Mouse (Mus musculus): Measurements from ENCODE around the gene Disp2.

Disp2 gene

GRCm38 (mm10) chr2:118759828-118760227 lies 19.7 kb upstream of the Disp2 start:
- peak; percentile 79 to 85 for DNase-seq

- DNase-seq = no peak
These were observed 19.1 kb upstream of the Disp2 start for GRCm38 (mm10) chr2:118760311-118761025.

GRCm38 (mm10) chr2:118761358-118761757 lies 18.2 kb upstream of the Disp2 start:
- DNase-seq = no peak

- peak; percentile 58 to 69 for DNase-seq
These were observed 17.4 kb upstream of the Disp2 start, which contains the start of gene Ccdc9b for GRCm38 (mm10) chr2:118761906-118762783. Ccdc9b (minus strand) TSS chr2:118762661.

- DNase-seq = no peak
These were observed 16.8 kb upstream of the Disp2 start for GRCm38 (mm10) chr2:118762784-118763148.

- no peak for DNase-seq
These were observed 16.1 kb upstream of the Disp2 start for GRCm38 (mm10) chr2:118763469-118763868.

GRCm38 (mm10) chr2:118764094-118764831 lies 15.3 kb upstream of the Disp2 start:
- peak in 1 of 2 experiments; percentile 34 for DNase-seq

- no peak for DNase-seq
These were observed 14.6 kb upstream of the Disp2 start for GRCm38 (mm10) chr2:118764875-118765274.

GRCm38 (mm10) chr2:118766041-118767033 lies 13.2 kb upstream of the Disp2 start:
- DNase-seq = no peak

- DNase-seq = no peak
These were observed 7.2 kb upstream of the Disp2 start, which contains the start of gene Phgr1 for GRCm38 (mm10) chr2:118772158-118772874. Phgr1 (plus strand) TSS chr2:118772769.

GRCm38 (mm10) chr2:118774536-118774935 lies 5.0 kb upstream of the Disp2 start:
- DNase-seq = no peak

GRCm38 (mm10) chr2:118775396-118775795 lies 4.1 kb upstream of the Disp2 start:
- no peak for DNase-seq

- no peak for DNase-seq
These were observed 3.7 kb upstream of the Disp2 start for GRCm38 (mm10) chr2:118775846-118776245.

GRCm38 (mm10) chr2:118776295-118776694 lies 3.2 kb upstream of the Disp2 start:
- DNase-seq = no peak

GRCm38 (mm10) chr2:118778418-118778817 lies 1.1 kb upstream of the Disp2 start:
- no peak for DNase-seq

GRCm38 (mm10) chr2:118779065-118779464 lies 454 bp upstream of the Disp2 start:
- DNase-seq = no peak

- DNase-seq = no peak
These were observed 1.6 kb downstream of the Disp2 start for GRCm38 (mm10) chr2:118781115-118781514.

GRCm38 (mm10) chr2:118782303-118782702 lies 2.8 kb downstream of the Disp2 start:
- no peak for DNase-seq

- DNase-seq = no peak
These were observed 3.6 kb downstream of the Disp2 start for GRCm38 (mm10) chr2:118783093-118783492.

- no peak for DNase-seq
These were observed 4.1 kb downstream of the Disp2 start for GRCm38 (mm10) chr2:118783663-118784062.

- no peak for DNase-seq
These were observed 7.0 kb downstream of the Disp2 start for GRCm38 (mm10) chr2:118786525-118786924.

All from thymus, postnatal 36 days (tissue).